Mouse (Mus musculus): ENCODE measurements around the gene Plk2. TPM values are rescaled to one million over a fixed set of nuclear protein-coding genes. Genes with fewer than 3 reads are reported as not detected.

The Plk2 gene
- polyA plus RNA-seq, 1 experiment from 2014 or later = 173 TPM

Other genes with a start within 250 kb of the Plk2 start
- 239 and 275 TPM in 2 replicates for gene Rab3c, start 114.0 kb upstream of the Plk2 start, polyA plus RNA-seq (2015; fragmentation: Nextera tagmentation; extraction: Ambion mirVana)
- gene Gapt, start 37.8 kb upstream of the Plk2 start, polyA plus RNA-seq (2015; fragmentation: Nextera tagmentation; extraction: Ambion mirVana) = 0.08 TPM in 1 of 2 replicates, not detected in the other